Mouse (Mus musculus): Measurements from ENCODE around the gene Gm28044. TPM values are rescaled to one million over a fixed set of nuclear protein-coding genes. Genes with fewer than 3 reads are reported as not detected.
A peak's percentile ranks its signal among the peaks of the same experiment; 100 is the strongest.
"Not testable (repeated sequence)": the region's sequence is repeated elsewhere in the genome, so short reads cannot be mapped to it uniquely, and the experiment has no call there.

Gm28044 gene
- polyA plus RNA-seq (2015; fragmentation: Nextera tagmentation; extraction: Ambion mirVana): not detected in 2 replicates

DNA sequence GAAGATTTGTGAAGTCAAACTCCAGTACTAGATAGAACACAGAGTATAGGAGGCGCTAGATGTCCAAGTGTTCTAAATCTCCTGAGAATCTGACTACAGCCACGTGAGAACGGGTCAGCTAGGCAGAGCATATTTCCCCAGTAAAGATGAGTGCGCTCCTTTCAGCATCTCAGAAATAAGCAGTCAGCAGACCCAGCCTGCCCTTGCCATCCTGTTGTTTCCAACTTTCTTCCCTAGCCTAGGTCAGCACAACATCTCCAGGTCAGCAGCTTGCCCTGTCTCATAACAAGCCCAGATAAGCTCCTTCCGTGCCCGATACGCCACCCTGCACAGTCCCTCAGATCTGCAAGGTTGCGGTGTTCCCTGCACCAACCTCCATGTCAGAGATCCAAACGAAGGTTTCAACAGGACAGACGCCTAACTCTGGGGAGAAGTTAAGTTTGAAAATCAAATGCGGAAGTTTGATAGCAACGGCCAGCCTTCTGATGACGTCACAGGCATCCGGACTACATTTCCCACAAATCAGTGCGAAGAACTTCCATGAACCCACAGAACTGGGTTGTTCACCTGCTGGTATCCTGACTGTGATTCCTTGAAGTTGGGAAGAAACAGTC lies at the start of gene Gm28044, which contains the start of gene Zfp953:
Gene Gm28044 (minus strand): TSS at position 406 of the 614 bp plus-strand sequence.
Gene Zfp953 (minus strand): TSS at position 475 of the 614 bp plus-strand sequence.
- H3K4me2 ChIP-seq: peak within 1 kb of the TSS; percentile 77
- peak; percentile 78 for ATAC-seq (ENCODE audit: insufficient number of reproducible peaks, insufficient read depth, low FRiP score, low TSS enrichment, low read depth)
- H3K4me3 ChIP-seq: peak within 1 kb of the TSS; percentile 76
- H3K27me3 ChIP-seq: no peaks in the 10 kb centered on the region
- no peaks in the 10 kb centered on the region for H3K9me3 ChIP-seq
- peaks cover 4% of the 10 kb centered on the region; the same call in 1 of the 2 replicates for H3K4me1 ChIP-seq
- no peaks in the 10 kb centered on the region for H3K36me3 ChIP-seq
- peak within 1 kb of the TSS; percentile 65; the same call in 1 of the 2 replicates for H3K27ac ChIP-seq
- peak within 1 kb of the TSS; percentile 78 for H3K9ac ChIP-seq
- WGBS: 1% methylated on average over 15 of the region's 15 CpGs

DNA sequence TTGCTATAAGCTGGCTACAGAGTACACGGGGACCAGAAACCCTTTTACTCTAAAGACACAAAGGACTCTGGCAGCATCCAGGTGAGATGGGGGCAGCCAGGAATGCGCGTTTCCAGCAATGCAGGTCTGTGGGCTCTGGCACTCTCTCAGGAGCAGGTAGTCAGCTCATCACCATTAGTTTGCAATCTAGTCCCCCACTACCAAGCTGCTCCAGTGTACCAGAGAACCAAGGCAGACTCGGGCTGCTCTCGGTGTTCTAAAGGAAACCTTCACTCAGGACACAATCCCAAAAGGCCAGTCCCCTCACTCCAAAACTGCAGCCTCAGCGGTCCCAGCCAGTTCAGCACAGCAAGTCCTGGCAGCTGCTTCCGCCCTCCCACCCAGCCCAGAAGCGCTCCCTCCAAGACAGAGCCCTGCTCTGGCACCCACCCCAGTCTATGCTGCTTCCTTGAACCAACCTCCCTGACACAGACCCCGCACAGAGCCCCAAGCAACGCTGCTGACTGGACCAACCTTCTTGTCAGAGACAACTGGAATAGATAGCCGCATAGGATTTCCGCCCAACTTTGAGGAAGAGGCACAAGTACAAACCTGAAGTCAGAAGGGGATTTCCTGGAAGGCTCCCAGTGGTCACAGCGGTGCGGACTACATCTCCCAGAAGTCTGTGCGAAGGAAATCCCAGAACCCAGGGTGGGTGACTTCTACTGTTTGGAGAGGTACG lies 39.0 kb upstream of the Gm28044 start, which contains the start of gene Zfp429:
Gene Zfp429 (minus strand): TSS at position 637 of the 721 bp plus-strand sequence.
- ATAC-seq (ENCODE audit: insufficient number of reproducible peaks, insufficient read depth, low FRiP score, low TSS enrichment, low read depth): peak; percentile 88
- not testable (repeated sequence) for H3K9me3 ChIP-seq, H3K36me3 ChIP-seq, H3K27ac ChIP-seq, H3K4me1 ChIP-seq, H3K27me3 ChIP-seq
- H3K9ac ChIP-seq: peak within 1 kb of the TSS; percentile 72
- WGBS: 3% methylated on average over 14 of the region's 16 CpGs
- peak within 1 kb of the TSS; percentile 58 for H3K4me2 ChIP-seq
- peak within 1 kb of the TSS; percentile 66 for H3K4me3 ChIP-seq

DNA sequence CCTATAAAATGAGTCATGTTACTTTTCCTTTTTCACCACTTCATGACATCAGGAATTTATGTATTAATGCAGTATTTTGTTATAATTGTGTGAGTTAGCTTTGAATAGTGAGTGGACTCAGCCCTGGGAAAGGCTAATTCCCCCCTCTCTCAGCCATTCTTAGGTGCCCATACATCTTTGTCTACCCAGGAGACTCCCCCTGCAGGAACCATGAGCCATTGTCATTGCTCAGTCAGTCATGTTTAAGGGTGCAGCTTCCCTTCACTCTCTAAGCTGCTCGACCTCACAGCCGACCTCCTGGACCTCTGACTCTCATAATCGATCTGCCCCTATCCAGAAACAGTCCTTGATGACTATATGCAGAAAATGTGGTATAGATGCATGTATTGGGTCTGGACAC lies 15.9 kb upstream of the Gm28044 start:
- not testable (repeated sequence) for H3K4me2 ChIP-seq; H3K4me1 ChIP-seq; H3K9ac ChIP-seq; H3K9me3 ChIP-seq; H3K4me3 ChIP-seq; H3K27ac ChIP-seq; H3K27me3 ChIP-seq; H3K36me3 ChIP-seq; ATAC-seq (ENCODE audit: insufficient number of reproducible peaks, insufficient read depth, low FRiP score, low TSS enrichment, low read depth)
- WGBS: 80% methylated on average over 3 of the region's 3 CpGs

DNA sequence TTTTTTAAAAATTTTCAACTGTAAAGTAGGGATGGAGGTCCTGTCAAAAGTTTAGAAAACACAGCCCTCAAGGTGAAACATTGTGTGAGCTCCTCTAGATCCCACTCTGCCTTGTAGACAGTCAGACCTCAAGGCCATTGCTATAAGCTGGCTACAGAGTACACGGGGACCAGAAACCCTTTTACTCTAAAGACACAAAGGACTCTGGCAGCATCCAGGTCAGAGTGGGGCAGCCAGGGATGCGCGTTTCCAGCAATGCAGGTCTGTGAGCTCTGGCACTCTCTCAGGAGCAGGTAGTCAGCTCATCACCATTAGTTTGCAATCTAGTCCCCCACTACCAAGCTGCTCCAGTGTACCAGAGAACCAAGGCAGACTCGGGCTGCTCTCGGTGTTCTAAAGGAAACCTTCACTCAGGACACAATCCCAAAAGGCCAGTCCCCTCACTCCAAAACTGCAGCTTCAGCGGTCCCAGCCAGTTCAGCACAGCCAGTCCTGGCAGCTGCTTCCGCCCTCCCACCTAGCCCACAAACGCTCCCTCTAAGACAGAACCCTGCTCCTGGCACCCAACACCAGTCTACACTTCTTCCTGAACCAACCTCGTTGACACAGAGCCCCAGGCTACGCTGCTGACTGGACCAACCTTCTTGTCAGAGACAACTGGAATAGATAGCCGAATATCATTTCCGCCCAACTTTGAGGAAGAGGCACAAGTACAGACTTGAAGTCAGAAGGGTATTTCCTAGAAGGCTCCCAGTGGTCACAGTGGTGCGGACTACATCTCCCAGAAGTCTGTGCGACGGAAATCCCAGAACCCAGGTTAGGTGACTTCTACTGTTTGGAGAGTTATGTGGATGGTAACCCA lies 14.9 kb upstream of the Gm28044 start, which contains the start of the genes Gm28041 and Zfp456:
Gene Gm28041 (minus strand): TSS at position 684 of the 862 bp plus-strand sequence.
Gene Zfp456 (minus strand): TSS at position 761 of the 862 bp plus-strand sequence.
- H3K27ac ChIP-seq, H3K36me3 ChIP-seq, H3K4me1 ChIP-seq, H3K27me3 ChIP-seq, H3K9me3 ChIP-seq: not testable (repeated sequence)
- peak within 1 kb of the TSS; percentile 62 for H3K4me2 ChIP-seq
- peak within 1 kb of the TSS; percentile 50 for H3K4me3 ChIP-seq
- peak; percentile 81 for ATAC-seq (ENCODE audit: insufficient number of reproducible peaks, insufficient read depth, low FRiP score, low TSS enrichment, low read depth)
- 19% methylated on average over 15 of the region's 15 CpGs for WGBS
- H3K9ac ChIP-seq: peak within 1 kb of the TSS; percentile 64

GRCm38 (mm10) chr13:67351854-67352253 lies 8.5 kb downstream of the Gm28044 start:
- Histone ChIP-seq H3K36me3 (no peaks in the 10 kb centered on the region), H3K9ac (no peak overlapping the region), H3K4me3 (no peak overlapping the region), H3K4me1 (no peaks in the 10 kb centered on the region), H3K9me3 (no peaks in the 10 kb centered on the region), H3K27ac (no peak overlapping the region), H3K27me3 (no peaks in the 10 kb centered on the region), H3K4me2 (no peak overlapping the region)
- no peak for ATAC-seq (ENCODE audit: insufficient number of reproducible peaks, insufficient read depth, low FRiP score, low TSS enrichment, low read depth)

- Histone ChIP-seq H3K36me3 (peaks cover 7% of the 10 kb centered on the region; the same call in 1 of the 2 replicates), H3K9me3 (no peaks in the 10 kb centered on the region), H3K27me3 (no peaks in the 10 kb centered on the region), H3K27ac (no peak overlapping the region), H3K9ac (no peak overlapping the region), H3K4me3 (no peak overlapping the region), H3K4me1 (no peaks in the 10 kb centered on the region), H3K4me2 (no peak overlapping the region)
- whole genome bisulfite sequencing: 88% methylated on average over 2 of the region's 2 CpGs
- ATAC-seq (ENCODE audit: insufficient number of reproducible peaks, insufficient read depth, low FRiP score, low TSS enrichment, low read depth): no peak
These were observed 16.9 kb downstream of the Gm28044 start for GRCm38 (mm10) chr13:67343422-67343821.

- Histone ChIP-seq H3K36me3 (no peaks in the 10 kb centered on the region), H3K4me3 (peak overlapping the region; percentile 58), H3K4me1 (peaks cover 5% of the 10 kb centered on the region), H3K4me2 (peak overlapping the region; percentile 77), H3K27me3 (no peaks in the 10 kb centered on the region), H3K27ac (peak overlapping the region; percentile 78), H3K9ac (peak overlapping the region; percentile 80), H3K9me3 (0 out of 2 replicates have a peak, but pooled peaks cover 4% of the 10 kb centered on the region)
- 0 out of 2 replicates have a peak, but pooled peaks have one; percentile 29 for ATAC-seq (ENCODE audit: insufficient number of reproducible peaks, insufficient read depth, low FRiP score, low TSS enrichment, low read depth)
- 65% methylated on average over 1 of the region's 1 CpGs for WGBS
These were observed 27.5 kb downstream of the Gm28044 start for GRCm38 (mm10) chr13:67332877-67333276.

- ATAC-seq (ENCODE audit: insufficient number of reproducible peaks, insufficient read depth, low FRiP score, low TSS enrichment, low read depth): peak; percentile 85
- peak within 1 kb of the TSS; percentile 78 for H3K27ac ChIP-seq
- WGBS: 14% methylated on average over 17 of the region's 17 CpGs
These were observed 28.2 kb downstream of the Gm28044 start, which contains the start of gene Zfp595 for GRCm38 (mm10) chr13:67332019-67332724. TSS of gene Zfp595 (minus strand) at chr13:67332570.

DNA sequence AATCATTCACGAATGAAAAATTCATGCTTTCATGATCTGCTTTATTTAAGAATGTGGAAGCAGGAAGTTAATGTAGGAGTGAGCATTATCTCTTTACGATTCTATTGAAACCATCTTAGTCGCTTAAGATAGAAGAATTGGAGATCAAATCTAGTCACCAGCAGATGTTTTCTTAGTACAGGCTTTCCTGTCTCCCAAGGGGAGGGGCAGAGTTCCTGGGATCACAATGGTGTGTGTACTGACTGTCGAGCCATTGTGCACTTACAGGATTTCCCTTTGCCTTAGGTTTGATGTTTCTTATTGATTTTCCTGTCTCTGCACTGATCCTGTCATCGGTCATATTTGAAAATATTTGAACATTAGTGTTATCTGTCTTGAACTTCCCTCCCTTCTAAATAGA lies 53.6 kb downstream of the Gm28044 start:
- 33% methylated on average over 5 of the region's 5 CpGs for WGBS
- peak overlapping the region; percentile 75 for H3K4me3 ChIP-seq
- H3K9me3 ChIP-seq: no peaks in the 10 kb centered on the region
- peak overlapping the region; percentile 90 for H3K9ac ChIP-seq
- H3K36me3 ChIP-seq: no peaks in the 10 kb centered on the region
- peak overlapping the region; percentile 91 for H3K4me2 ChIP-seq
- H3K4me1 ChIP-seq: peaks cover 6% of the 10 kb centered on the region
- ATAC-seq (ENCODE audit: insufficient number of reproducible peaks, insufficient read depth, low FRiP score, low TSS enrichment, low read depth): 0 out of 2 replicates have a peak, but pooled peaks have one; percentile 22
- H3K27ac ChIP-seq: no peak overlapping the region; the same call in 1 of the 2 replicates
- H3K27me3 ChIP-seq: no peaks in the 10 kb centered on the region

More at GRCm38 (mm10) chr13:67332019-67332724, 28.2 kb downstream of the Gm28044 start, which contains the start of gene Zfp595:
- Histone ChIP-seq H3K4me1 (peaks cover 5% of the 10 kb centered on the region), H3K36me3 (no peaks in the 10 kb centered on the region), H3K4me2 (peak within 1 kb of the TSS; percentile 77), H3K9me3 (0 out of 2 replicates have a peak, but pooled peaks cover 4% of the 10 kb centered on the region), H3K9ac (peak within 1 kb of the TSS; percentile 80), H3K4me3 (peak within 1 kb of the TSS; percentile 58), H3K27me3 (no peaks in the 10 kb centered on the region)

DNA sequence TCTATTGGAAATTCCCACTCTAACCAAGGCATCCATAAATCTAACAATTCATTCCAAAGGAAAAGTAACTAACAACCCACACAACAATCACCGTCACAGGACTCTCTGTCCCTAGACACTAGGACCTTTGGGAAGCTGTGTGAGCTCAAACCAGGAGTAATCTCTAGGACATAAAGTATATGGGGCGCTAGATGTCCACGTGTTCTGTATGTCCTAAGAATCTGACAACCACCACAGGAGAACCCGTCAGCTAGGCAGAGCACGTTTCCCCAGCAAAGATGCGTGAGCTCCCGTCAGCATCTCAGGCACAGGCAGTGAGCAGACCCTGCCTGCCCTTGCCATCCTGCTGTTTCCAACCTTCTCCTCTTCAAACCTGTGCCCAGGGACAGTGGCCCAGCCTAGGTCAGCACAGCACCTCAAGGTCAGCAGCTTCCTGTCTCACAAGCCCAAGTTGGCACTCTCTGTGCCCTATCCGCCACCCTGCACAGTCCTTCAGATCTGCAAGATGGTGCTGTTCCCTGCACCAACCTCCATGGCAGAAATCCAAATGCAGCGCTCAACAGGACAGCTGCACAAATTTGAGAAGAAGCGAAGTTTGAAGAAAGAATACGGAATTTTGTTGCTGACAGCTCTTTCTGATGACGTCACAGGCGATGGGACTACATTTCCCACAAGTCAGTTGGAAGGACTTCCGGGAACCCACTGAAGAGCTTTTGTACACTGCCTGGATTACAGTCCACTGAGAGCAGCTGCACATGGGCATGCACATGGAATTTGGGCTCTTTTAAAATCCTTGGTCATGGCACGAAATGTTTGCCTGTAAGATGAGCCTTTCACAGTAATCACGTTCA lies 54.3 kb downstream of the Gm28044 start, which contains the start of gene Zfp457:
Gene Zfp457 (minus strand): TSS at position 664 of the 851 bp plus-strand sequence.
- peaks cover 6% of the 10 kb centered on the region for H3K4me1 ChIP-seq
- no peaks in the 10 kb centered on the region for H3K27me3 ChIP-seq
- H3K27ac ChIP-seq: peak within 1 kb of the TSS; percentile 55; the same call in 1 of the 2 replicates
- H3K36me3 ChIP-seq: no peaks in the 10 kb centered on the region
- peak within 1 kb of the TSS; percentile 90 for H3K9ac ChIP-seq
- no peaks in the 10 kb centered on the region for H3K9me3 ChIP-seq
- peak; percentile 95 for ATAC-seq (ENCODE audit: insufficient number of reproducible peaks, insufficient read depth, low FRiP score, low TSS enrichment, low read depth)
- 9% methylated on average over 16 of the region's 16 CpGs for WGBS
- peak within 1 kb of the TSS; percentile 91 for H3K4me2 ChIP-seq
- peak within 1 kb of the TSS; percentile 75 for H3K4me3 ChIP-seq
